Mouse (Mus musculus) limb, embryonic 13.5 days (tissue): ENCODE data around the gene Fyn. TPM values are rescaled to one million over a fixed set of nuclear protein-coding genes. Genes with fewer than 3 reads are reported as not detected.

ENCODE experiments used
- ATAC-seq: fragments of 200-750 bp; cut with Nextera tagmentation; 2 replicates; pipeline ENCODE4 v1.8.0; 2017; ENCODE audit warnings: low read depth, moderate number of reproducible peaks, moderate TSS enrichment; ENCODE audit not compliant: low FRiP score
- H3K27ac ChIP-seq: fragments of 300-500 bp; sonication (generic); 2 replicates; pipeline ENCODE4 v1.5.1; 2015; ENCODE audit warnings: inconsistent platforms, mild to moderate bottlenecking, moderate library complexity
- H3K27me3 ChIP-seq: fragments of 300-500 bp; sonication (generic); 2 replicates; pipeline ENCODE4 v1.6.1; 2015; ENCODE audit warnings: mild to moderate bottlenecking, inconsistent platforms
- H3K36me3 ChIP-seq: fragments of 300-500 bp; sonication (generic); 2 replicates; pipeline ENCODE4 v1.6.1; 2015; ENCODE audit warnings: inconsistent platforms, mild to moderate bottlenecking, moderate library complexity
- H3K4me1 ChIP-seq: fragments of 300-500 bp; sonication (generic); 2 replicates; pipeline ENCODE4 v1.6.1; 2015; ENCODE audit warnings: inconsistent platforms
- H3K4me2 ChIP-seq: fragments of 300-500 bp; sonication (generic); replicated peaks from 2 replicates; pipeline ENCODE4 v1.6.1; 2015; ENCODE audit warnings: inconsistent platforms, mild to moderate bottlenecking, moderate library complexity
- H3K4me3 ChIP-seq: fragments of 300-500 bp; sonication (generic); 2 replicates; pipeline ENCODE4 v1.5.1; 2015; ENCODE audit warnings: moderate library complexity, mild to moderate bottlenecking, inconsistent platforms
- H3K9ac ChIP-seq: fragments of 300-500 bp; sonication (generic); 2 replicates; pipeline ENCODE4 v1.6.1; 2015; ENCODE audit warnings: mild to moderate bottlenecking, inconsistent platforms
- H3K9me3 ChIP-seq: fragments of 300-500 bp; sonication (generic); 2 replicates; pipeline ENCODE4 v1.6.1; 2016; ENCODE audit warnings: inconsistent platforms
- WGBS: fragments of 180-500 bp; shearing (Covaris S2); methylation state at CpG from one replicate; pipeline ENCODE4 v1.1.7; 2015; 5-methylcytosine and 5-hydroxymethylcytosine counted together
- polyA plus RNA-seq: library from polyadenylated mRNA; unstranded; fragments of >200 nt; fragmentation: Nextera tagmentation; extraction: Ambion mirVana; gene quantifications from 2 replicates; pipeline ENCODE4 v1.2.1, GENCODE M21; 2015

The Fyn gene
- polyA plus RNA-seq, 1 experiment from 2014 or later = 28.0 TPM

GRCm38 (mm10) chr10:39552351-39552814 is 183.7 kb downstream of the Fyn start:
- H3K4me1 ChIP-seq = peaks cover 61% of the 10 kb centered on the region
- no peak for ATAC-seq

GRCm38 (mm10) chr10:39552903-39553302 is 184.2 kb downstream of the Fyn start:
- no peaks in the 10 kb centered on the region for H3K9me3 ChIP-seq
- no peaks in the 10 kb centered on the region for H3K27me3 ChIP-seq
- H3K36me3 ChIP-seq = peaks cover 13% of the 10 kb centered on the region; the same call in 1 of the 2 replicates
- no peak overlapping the region for H3K4me2 ChIP-seq
- H3K4me3 ChIP-seq = no peak overlapping the region
- peaks cover 66% of the 10 kb centered on the region for H3K4me1 ChIP-seq
- peak overlapping the region; percentile 6; the same call in 1 of the 2 replicates for H3K27ac ChIP-seq
- no peak overlapping the region for H3K9ac ChIP-seq
- WGBS = 38% methylated on average over 5 of the region's 5 CpGs
- ATAC-seq = no peak

More at GRCm38 (mm10) chr10:39552351-39552814, 183.7 kb downstream of the Fyn start:
- 21% methylated on average over 6 of the region's 6 CpGs for WGBS
- Histone ChIP-seq H3K9me3 (no peaks in the 10 kb centered on the region), H3K27ac (peak overlapping the region; percentile 69; the same call in 1 of the 2 replicates), H3K36me3 (peaks cover 13% of the 10 kb centered on the region; the same call in 1 of the 2 replicates), H3K27me3 (no peaks in the 10 kb centered on the region), H3K4me2 (no peak overlapping the region; the same call in 1 of the 2 replicates), H3K9ac (0 out of 2 replicates have a peak overlapping the region, but pooled peaks have one; percentile 43), H3K4me3 (no peak overlapping the region)

- H3K36me3 ChIP-seq = peaks cover 13% of the 10 kb centered on the region; the same call in 1 of the 2 replicates
- WGBS = 16% methylated on average over 7 of the region's 7 CpGs
- H3K4me3 ChIP-seq = no peak overlapping the region
- no peaks in the 10 kb centered on the region for H3K9me3 ChIP-seq
- H3K27me3 ChIP-seq = no peaks in the 10 kb centered on the region
- H3K4me2 ChIP-seq = peak overlapping the region; percentile 21; the same call in 1 of the 2 replicates
- ATAC-seq = peak; percentile 61
- H3K4me1 ChIP-seq = peaks cover 80% of the 10 kb centered on the region
- H3K9ac ChIP-seq = no peak overlapping the region
- H3K27ac ChIP-seq = peak overlapping the region; percentile 64
Observed at GRCm38 (mm10) chr10:39555289-39555715, 186.6 kb downstream of the Fyn start.

- ATAC-seq = no peak; the same call in 1 of the 2 replicates
- Histone ChIP-seq H3K4me1 (peaks cover 84% of the 10 kb centered on the region), H3K27ac (peak overlapping the region; percentile 64), H3K9me3 (no peaks in the 10 kb centered on the region), H3K4me3 (no peak overlapping the region), H3K4me2 (peak overlapping the region; percentile 21; the same call in 1 of the 2 replicates), H3K36me3 (peaks cover 11% of the 10 kb centered on the region; the same call in 1 of the 2 replicates), H3K9ac (no peak overlapping the region), H3K27me3 (no peaks in the 10 kb centered on the region)
- 31% methylated on average over 5 of the region's 5 CpGs for WGBS
Observed at GRCm38 (mm10) chr10:39555740-39556139, 187.1 kb downstream of the Fyn start.

- Histone ChIP-seq H3K27ac (no peak overlapping the region), H3K4me2 (no peak overlapping the region), H3K27me3 (no peaks in the 10 kb centered on the region), H3K4me1 (peaks cover 75% of the 10 kb centered on the region), H3K36me3 (no peaks in the 10 kb centered on the region; the same call in 1 of the 2 replicates), H3K4me3 (no peak overlapping the region), H3K9me3 (no peaks in the 10 kb centered on the region), H3K9ac (no peak overlapping the region)
- WGBS = 69% methylated on average over 9 of the region's 9 CpGs
- no peak for ATAC-seq
Observed at GRCm38 (mm10) chr10:39557360-39557759, 188.7 kb downstream of the Fyn start.

DNA sequence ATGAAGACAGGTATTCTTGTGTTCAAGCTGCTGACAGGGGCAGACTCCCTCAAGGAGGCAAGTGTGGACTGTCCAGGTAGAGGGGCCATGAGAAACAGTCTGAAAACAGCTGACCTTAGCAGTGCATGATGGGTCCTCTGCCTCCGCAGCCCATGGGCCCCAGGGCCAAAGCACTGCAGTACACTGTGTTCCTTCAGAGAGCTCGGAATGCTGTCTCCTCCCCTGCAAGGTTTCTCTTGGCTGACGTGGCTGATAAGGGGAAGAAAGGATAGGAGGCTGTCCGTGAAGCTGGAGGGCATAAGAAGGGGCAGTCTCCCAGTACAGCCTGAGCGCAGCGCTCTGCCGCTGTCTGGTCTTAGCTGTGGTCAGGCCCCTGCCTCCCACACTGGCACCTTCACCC is 189.2 kb downstream of the Fyn start:
- H3K27me3 ChIP-seq = no peaks in the 10 kb centered on the region
- H3K4me3 ChIP-seq = no peak overlapping the region
- peaks cover 70% of the 10 kb centered on the region for H3K4me1 ChIP-seq
- ATAC-seq = no peak
- no peak overlapping the region for H3K9ac ChIP-seq
- H3K27ac ChIP-seq = peak overlapping the region; percentile 44; the same call in 1 of the 2 replicates
- no peak overlapping the region for H3K4me2 ChIP-seq
- 66% methylated on average over 7 of the region's 7 CpGs for WGBS
- H3K36me3 ChIP-seq = no peaks in the 10 kb centered on the region; the same call in 1 of the 2 replicates
- no peaks in the 10 kb centered on the region for H3K9me3 ChIP-seq

GRCm38 (mm10) chr10:39558492-39559005 is 189.9 kb downstream of the Fyn start:
- no peak overlapping the region for H3K27ac ChIP-seq
- WGBS = 48% methylated on average over 5 of the region's 5 CpGs
- no peak for ATAC-seq

GRCm38 (mm10) chr10:39559321-39559720 is 190.7 kb downstream of the Fyn start:
- ATAC-seq = no peak
- WGBS = 80% methylated on average over 3 of the region's 3 CpGs
- H3K4me1 ChIP-seq = peaks cover 69% of the 10 kb centered on the region

More at GRCm38 (mm10) chr10:39558492-39559005, 189.9 kb downstream of the Fyn start:
- H3K27me3 ChIP-seq = no peaks in the 10 kb centered on the region
- no peaks in the 10 kb centered on the region; the same call in 1 of the 2 replicates for H3K36me3 ChIP-seq
- no peak overlapping the region for H3K9ac ChIP-seq
- no peak overlapping the region for H3K4me2 ChIP-seq
- H3K4me1 ChIP-seq = peaks cover 70% of the 10 kb centered on the region
- no peaks in the 10 kb centered on the region for H3K9me3 ChIP-seq
- H3K4me3 ChIP-seq = no peak overlapping the region

GRCm38 (mm10) chr10:39562383-39562782 is 193.7 kb downstream of the Fyn start:
- H3K27ac ChIP-seq = no peak overlapping the region
- no peaks in the 10 kb centered on the region for H3K9me3 ChIP-seq
- whole genome bisulfite sequencing = 87% methylated on average over 2 of the region's 2 CpGs
- H3K27me3 ChIP-seq = no peaks in the 10 kb centered on the region
- H3K4me3 ChIP-seq = no peak overlapping the region
- H3K4me1 ChIP-seq = peaks cover 43% of the 10 kb centered on the region
- H3K36me3 ChIP-seq = peaks cover 5% of the 10 kb centered on the region; the same call in 1 of the 2 replicates
- ATAC-seq = no peak
- no peak overlapping the region for H3K9ac ChIP-seq
- H3K4me2 ChIP-seq = no peak overlapping the region

More at GRCm38 (mm10) chr10:39559321-39559720, 190.7 kb downstream of the Fyn start:
- Histone ChIP-seq H3K9me3 (no peaks in the 10 kb centered on the region), H3K9ac (no peak overlapping the region), H3K4me3 (no peak overlapping the region), H3K27me3 (no peaks in the 10 kb centered on the region), H3K4me2 (no peak overlapping the region), H3K36me3 (no peaks in the 10 kb centered on the region; the same call in 1 of the 2 replicates), H3K27ac (no peak overlapping the region)

- H3K4me3 ChIP-seq = no peak overlapping the region
- H3K4me2 ChIP-seq = 0 out of 2 replicates have a peak overlapping the region, but pooled peaks have one; percentile 2
- H3K4me1 ChIP-seq = peaks cover 30% of the 10 kb centered on the region
- peak overlapping the region; percentile 39; the same call in 1 of the 2 replicates for H3K9ac ChIP-seq
- WGBS = 39% methylated on average over 24 of the region's 24 CpGs
- peak; percentile 60; the same call in 1 of the 2 replicates for ATAC-seq
- H3K36me3 ChIP-seq = peaks cover 5% of the 10 kb centered on the region; the same call in 1 of the 2 replicates
- no peaks in the 10 kb centered on the region for H3K9me3 ChIP-seq
- H3K27me3 ChIP-seq = no peaks in the 10 kb centered on the region
- peak overlapping the region; percentile 63 for H3K27ac ChIP-seq
Observed at GRCm38 (mm10) chr10:39563552-39564223, 195.0 kb downstream of the Fyn start.

DNA sequence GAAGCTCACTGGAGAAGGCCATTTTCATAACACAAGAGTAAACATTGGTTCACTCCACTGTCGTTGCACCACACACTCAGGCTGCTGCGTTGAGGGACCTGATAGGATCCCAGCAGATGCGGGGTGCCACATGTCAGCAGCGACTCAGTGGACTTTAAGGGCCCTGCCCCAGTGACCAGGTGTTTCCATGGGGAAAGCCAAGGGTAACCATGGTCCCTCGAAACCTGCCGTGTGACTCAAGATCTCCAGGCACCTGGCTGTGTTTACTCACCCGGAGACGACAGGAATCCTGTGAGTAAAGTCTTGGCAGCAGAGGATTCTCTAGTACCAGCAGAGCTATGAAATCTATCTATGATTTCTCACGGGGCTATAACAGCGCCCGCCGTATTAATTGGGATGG is 198.2 kb downstream of the Fyn start:
- H3K27ac ChIP-seq = no peak overlapping the region

GRCm38 (mm10) chr10:39568991-39569390 is 200.3 kb downstream of the Fyn start:
- 80% methylated on average over 4 of the region's 4 CpGs for WGBS
- ATAC-seq = no peak

More for the DNA sequence above, 198.2 kb downstream of the Fyn start:
- Histone ChIP-seq H3K36me3 (peaks cover 5% of the 10 kb centered on the region; the same call in 1 of the 2 replicates), H3K4me3 (no peak overlapping the region), H3K9me3 (no peaks in the 10 kb centered on the region), H3K4me2 (no peak overlapping the region), H3K27me3 (no peaks in the 10 kb centered on the region), H3K9ac (no peak overlapping the region), H3K4me1 (peaks cover 27% of the 10 kb centered on the region)
- no peak for ATAC-seq
- WGBS = 86% methylated on average over 12 of the region's 12 CpGs

More at GRCm38 (mm10) chr10:39568991-39569390, 200.3 kb downstream of the Fyn start:
- Histone ChIP-seq H3K27me3 (no peaks in the 10 kb centered on the region), H3K9me3 (no peaks in the 10 kb centered on the region), H3K4me3 (no peak overlapping the region), H3K4me2 (no peak overlapping the region), H3K4me1 (peaks cover 22% of the 10 kb centered on the region), H3K9ac (no peak overlapping the region), H3K36me3 (peaks cover 5% of the 10 kb centered on the region; the same call in 1 of the 2 replicates), H3K27ac (no peak overlapping the region)
